Mouse (Mus musculus) lung, postnatal 4 days (tissue): Measurements from ENCODE around the gene Iqcn.

ENCODE experiments used
- DNase-seq, 2 experiments: peaks; one replicate each; pipeline ENCODE4 v3.0.0; 2021

Gene Iqcn

GRCm38 (mm10) chr8:70679404-70679803 is 23.9 kb upstream of the Iqcn start:
- DNase-seq = no peak

GRCm38 (mm10) chr8:70680039-70680438 is 23.2 kb upstream of the Iqcn start:
- no peak for DNase-seq

DNA sequence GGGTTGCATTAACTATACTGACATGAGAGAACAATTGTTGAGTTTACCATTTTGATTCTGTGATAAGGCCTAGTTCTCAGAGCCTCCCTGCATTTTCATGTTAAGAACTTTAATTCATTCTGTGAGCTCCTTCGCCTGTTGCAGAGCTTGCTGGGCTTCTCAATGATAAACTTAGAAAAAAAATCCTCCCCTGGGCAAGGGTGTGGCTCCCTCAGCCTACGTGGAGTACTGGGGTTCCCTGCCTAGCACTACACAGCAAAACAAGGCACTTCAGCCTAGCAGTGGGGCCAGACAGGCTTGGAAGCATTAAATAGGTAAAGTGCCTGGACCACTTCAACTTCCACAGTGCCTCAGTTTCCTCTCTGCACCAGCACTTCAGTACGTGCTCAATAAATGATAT is 21.8 kb upstream of the Iqcn start:
- no peak for DNase-seq

DNA sequence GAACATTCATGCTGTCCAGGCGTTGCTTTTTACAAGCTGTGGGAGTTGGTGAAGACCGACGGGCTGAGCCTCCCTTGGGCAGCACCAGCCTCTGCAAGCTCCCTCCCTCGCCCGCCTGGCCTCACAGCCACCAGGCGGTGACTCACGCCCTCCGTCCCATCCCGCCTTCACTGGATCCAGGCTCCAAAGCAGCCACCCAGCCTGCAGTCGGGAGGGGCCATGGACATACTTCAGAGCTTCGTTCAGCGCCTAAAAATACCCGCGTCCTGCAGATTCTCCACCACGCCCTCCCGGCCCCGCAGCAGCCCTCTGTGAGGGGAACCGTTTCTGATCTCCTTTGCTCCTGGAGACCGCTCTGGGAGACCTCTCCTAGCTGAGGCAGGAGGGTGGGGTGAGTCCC is 21.1 kb upstream of the Iqcn start:
- DNase-seq = peak; percentile 85 to 89

DNA sequence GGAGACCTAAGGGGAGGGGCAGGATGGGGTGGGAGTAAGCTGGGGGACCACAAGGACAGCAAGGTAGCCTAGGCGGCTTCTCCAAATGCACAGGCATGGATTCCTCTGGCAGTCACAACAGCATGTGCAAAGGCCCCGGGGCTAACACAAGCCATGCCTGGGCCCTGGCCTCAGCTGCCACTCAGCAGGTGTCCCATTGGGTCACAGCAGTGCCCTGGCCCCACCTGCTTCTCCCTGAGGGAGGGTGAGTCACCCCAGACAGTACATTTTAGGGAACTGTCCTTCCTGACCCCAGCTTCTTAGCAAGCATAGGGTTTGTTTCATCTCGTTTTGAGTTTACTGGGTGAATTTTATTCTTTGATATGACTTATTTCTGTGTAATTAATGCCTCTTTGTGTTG is 20.6 kb upstream of the Iqcn start:
- no peak for DNase-seq

- DNase-seq = no peak
Measured at GRCm38 (mm10) chr8:70684291-70684690, 19.0 kb upstream of the Iqcn start.

DNA sequence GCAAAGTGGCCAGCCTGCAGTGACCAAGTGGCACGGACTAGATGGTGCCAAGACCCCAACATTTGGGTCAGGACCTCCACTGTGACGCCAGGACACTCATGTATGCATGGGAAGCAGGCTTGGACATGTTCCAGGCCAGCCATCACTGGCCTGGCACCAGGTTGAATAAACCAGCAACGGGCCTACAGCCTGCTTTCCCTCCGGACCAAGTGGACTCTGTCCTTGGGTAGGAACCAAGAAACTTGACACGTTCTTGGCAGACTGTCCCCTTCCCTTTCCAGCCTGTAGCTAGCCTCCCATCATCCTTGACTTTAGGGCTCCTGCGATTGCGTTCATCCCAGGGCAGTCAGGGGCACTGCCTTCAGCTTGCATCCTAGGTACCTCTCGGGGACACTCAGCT is 15.7 kb upstream of the Iqcn start:
- peak; percentile 70 to 76 for DNase-seq

- DNase-seq = no peak
Measured at GRCm38 (mm10) chr8:70688136-70688535, 15.1 kb upstream of the Iqcn start.

DNA sequence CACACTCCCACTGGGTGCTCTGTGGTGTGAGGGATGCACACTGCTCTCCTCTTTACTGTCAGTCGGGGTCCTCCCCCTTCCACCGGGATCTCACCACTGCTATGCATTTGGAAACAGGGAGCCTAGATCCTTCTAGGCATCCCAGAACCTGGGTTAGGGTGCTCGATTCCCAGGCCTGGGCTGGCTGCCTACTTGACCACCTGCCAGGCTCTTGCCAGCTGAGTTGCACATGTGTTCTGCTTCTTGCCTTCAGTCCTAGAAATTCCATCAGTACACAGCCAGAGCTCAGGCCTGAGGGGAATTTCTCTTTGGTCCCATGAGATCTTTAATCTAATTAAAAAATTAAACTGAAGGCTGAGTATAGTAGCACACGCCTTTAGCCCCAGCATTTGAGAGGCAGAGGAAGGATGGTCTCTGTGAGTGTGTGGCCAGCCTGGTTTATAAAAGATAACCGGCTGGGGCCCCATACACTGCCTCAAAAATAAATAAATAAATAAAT is 13.3 kb upstream of the Iqcn start:
- DNase-seq = no peak

DNA sequence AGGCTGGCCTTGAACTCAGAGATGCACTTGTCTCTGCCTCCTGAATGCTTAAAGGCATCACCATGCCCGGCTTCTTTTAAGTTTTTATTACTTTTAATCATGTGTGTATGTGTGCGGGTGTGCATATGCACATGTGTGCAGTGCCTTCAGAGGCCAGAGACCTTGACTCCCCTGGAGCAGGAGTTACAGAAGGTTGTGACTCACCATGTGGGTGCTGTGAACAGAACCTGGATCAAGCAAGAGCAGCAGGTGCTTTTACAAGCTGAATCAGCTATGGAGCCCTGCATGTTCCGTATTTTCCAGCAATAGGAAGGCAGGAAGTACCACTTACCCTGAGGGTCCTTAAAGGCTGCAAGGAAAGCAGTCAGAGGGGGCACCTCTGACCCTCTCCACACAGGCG is 12.0 kb upstream of the Iqcn start:
- no peak for DNase-seq

DNA sequence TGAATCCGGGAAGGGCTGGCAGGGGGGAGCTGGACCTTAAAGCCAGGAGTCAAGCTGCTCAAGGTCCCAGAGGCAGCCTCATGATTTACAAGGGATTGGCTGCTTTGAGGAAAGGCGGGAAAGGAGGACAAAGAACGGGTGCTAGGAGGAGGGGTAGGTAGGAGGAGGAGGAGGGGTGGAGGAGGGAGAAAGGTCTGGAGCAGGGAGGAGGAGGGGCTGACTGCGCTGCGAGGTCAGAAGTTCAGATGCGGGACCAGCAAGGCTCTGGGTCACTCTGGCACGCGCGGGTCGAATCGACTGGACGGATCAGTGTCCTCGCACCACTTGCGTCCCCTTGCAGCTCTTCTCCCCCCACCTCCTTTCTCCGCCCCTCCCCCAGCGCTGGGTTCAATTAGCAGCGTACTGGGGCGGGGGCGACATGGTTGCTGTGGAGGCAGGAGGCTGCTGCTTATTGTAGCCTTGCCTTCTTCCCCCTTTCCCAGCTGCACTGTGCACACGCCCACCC is 11.5 kb upstream of the Iqcn start:
- DNase-seq = no peak

- no peak for DNase-seq
Measured at GRCm38 (mm10) chr8:70693636-70694035, 9.6 kb upstream of the Iqcn start.

DNA sequence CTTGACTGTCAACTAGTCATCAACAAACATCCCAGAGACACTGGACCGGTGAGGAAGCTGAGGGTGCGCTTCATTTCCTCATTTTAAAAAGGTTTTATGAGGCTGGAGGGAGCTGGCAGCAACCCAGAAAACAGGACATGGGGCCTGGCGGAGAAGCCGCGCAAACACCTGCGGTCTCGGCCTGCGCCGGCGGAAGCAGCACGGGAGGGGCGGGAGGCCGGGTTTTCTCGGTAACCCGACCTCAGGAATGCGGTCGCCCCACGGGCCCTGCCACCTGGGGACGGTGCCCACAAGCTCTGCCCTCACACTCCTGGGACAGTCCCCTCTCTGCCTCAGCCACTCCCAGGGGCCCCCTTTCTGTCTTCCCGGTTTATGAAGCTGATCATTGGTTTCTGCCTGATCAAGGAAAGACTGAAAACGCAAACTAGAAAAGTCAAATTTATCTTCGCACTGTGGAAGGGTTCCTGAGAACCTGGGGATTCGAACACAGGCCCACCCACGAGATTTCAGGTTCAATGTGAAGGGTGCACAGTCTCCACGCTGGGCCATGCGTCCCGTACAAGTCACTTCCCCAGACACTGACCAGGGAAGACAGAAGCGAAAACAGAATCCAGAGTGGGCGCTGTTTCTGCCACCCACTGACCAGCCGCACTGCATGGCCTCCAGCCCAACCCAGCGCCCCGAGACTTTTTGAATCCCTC is 7.8 kb upstream of the Iqcn start:
- DNase-seq = peak; percentile 82 to 89

DNA sequence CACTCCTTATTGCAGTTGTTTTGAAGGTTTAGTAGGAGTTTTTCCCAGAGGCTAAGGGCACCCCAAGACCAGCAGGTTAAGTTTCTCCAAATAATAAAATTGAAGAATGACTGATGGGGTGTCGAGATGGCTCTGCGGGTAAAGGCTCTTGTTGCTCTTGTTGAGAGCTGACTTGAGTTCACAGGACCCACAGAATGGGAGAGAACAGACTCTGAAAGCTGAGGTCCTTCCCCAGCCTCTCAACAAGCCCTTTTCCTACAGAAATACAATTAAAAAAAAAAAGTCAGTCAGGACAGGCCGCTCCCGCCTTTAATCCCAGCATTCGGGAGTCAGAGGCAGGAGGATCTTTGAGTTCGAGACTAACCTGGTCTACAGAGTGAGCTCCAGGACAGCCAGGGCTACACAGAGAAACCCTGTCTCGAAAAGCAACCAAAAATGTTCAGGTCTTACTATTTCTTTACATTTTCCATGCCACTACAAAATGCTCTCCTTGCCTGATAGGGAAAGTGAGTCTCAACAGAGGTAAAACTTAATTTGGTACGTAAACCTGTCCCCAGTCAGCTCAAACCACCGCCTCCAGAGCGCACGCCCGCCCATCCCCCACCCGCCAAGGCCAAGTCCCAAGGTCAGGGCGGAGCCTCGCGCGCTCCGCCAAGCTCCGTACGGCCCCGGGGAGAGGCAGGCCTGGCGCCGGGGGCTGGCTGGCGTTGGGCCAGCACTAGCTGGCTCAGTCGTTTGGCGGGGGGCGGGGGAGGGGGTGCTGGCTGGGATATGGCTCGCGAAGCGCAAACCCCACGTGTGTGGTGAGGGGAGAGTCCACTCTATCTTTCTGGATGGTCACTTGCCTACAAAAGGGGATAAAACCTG is 7.0 kb upstream of the Iqcn start:
- peak; percentile 83 to 90 for DNase-seq

DNA sequence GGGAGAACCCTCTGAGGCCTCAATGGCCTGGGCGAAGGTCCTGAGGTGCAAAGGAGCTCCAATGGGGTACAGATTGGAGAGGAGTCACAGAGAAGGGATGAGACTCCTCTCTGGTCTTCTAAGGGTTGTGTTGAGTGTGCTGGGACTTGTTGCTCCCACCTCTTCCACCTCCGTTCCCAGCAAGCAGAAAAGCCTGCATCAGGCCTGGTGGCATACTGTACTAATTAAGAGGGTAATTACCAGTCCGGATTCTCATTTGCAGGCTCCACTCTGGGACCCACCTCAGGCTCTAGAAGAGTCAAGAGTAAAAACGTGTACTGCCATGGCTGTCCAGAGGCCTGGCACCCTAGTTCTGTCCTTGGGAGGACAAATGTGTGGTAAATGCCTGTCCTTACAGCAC is 6.3 kb upstream of the Iqcn start:
- no peak for DNase-seq

- no peak for DNase-seq
Measured at GRCm38 (mm10) chr8:70697366-70698250, 5.6 kb upstream of the Iqcn start.

DNA sequence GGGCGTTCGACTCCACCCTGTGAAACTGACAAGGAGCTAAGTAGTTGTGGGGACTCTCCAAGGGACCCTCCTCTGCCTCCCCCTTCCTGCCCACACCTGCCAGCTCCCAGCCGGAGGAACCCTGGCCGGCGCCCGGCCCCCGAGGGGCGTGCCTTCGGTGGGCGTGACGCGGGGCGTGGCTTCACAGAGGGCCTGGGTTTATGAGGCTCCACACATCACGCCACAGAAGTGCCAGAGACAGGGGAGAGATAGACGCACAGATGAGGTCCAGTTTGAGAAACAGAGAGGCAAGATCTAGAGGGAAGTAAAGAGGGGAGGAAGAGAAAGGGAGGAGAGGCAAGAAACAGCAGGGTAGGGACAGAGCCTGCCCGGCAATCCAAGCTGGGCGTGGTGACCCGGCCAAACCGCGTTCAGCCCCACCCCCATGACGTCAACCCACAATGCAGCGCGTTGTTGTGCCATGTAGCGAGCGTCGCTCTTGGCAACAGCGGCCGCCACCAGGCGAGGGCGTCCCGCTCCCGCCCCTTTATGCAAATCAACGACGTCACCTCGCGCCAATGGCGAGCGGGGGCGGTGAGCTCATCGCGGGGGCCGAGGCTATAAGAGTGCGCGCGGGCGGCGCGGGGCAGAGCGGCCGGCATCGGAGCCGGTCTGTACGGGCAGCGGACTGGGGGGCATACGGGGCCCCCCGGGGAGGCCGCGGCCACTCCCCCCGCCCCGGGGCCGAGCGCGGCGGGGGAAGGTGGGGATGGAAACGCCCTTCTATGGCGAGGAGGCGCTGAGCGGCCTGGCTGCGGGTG is 4.7 kb upstream of the Iqcn start, which contains the start of gene Jund:
Jund (plus strand) TSS at position 640 of the 800 bp plus-strand sequence.
- peak; percentile 99 to 100 for DNase-seq

GRCm38 (mm10) chr8:70699116-70699833 is 4.0 kb upstream of the Iqcn start:
- no peak for DNase-seq

GRCm38 (mm10) chr8:70699834-70700554 is 3.3 kb upstream of the Iqcn start:
- DNase-seq = peak; percentile 85 to 92

- peak; percentile 93 to 94 for DNase-seq
Measured at GRCm38 (mm10) chr8:70700555-70700922, 2.7 kb upstream of the Iqcn start.
